Mouse (Mus musculus) liver, embryonic 11.5 days (tissue): ENCODE measurements around the gene Wdr4. TPM values are rescaled to one million over a fixed set of nuclear protein-coding genes. Genes with fewer than 3 reads are reported as not detected.

Source experiments
- ATAC-seq: fragments of 200-750 bp; cut with Nextera tagmentation; replicated peaks from 2 replicates; pipeline ENCODE4 v1.8.0; 2017; ENCODE audit warnings: moderate number of reproducible peaks, mild to moderate bottlenecking, moderate TSS enrichment, moderate library complexity; ENCODE audit not compliant: low FRiP score
- DNase-seq: peaks from one replicate; pipeline ENCODE4 v3.0.0-alpha.2; 2017; ENCODE audit warnings: low spot score
- H3K27ac ChIP-seq: fragments of 300-500 bp; sonication (generic); 2 replicates; pipeline ENCODE4 v1.5.1; 2014; ENCODE audit warnings: mild to moderate bottlenecking, low read depth, low read length, control low read depth
- H3K27me3 ChIP-seq: fragments of 300-500 bp; sonication (generic); replicated peaks from 2 replicates; pipeline ENCODE4 v1.6.1; 2014; ENCODE audit warnings: low read length, mixed read lengths; ENCODE audit not compliant: control insufficient read depth, insufficient read depth
- H3K36me3 ChIP-seq: fragments of 300-500 bp; sonication (generic); 2 replicates; pipeline ENCODE4 v1.6.1; 2014; ENCODE audit warnings: mild to moderate bottlenecking, low read length, moderate library complexity, mixed read lengths; ENCODE audit not compliant: control insufficient read depth, insufficient read depth
- H3K4me1 ChIP-seq: fragments of 300-500 bp; sonication (generic); replicated peaks from 2 replicates; pipeline ENCODE4 v1.6.1; 2014; ENCODE audit warnings: low read length, mixed read lengths; ENCODE audit not compliant: control insufficient read depth, insufficient read depth
- H3K4me2 ChIP-seq: fragments of 300-500 bp; sonication (generic); 2 replicates; pipeline ENCODE4 v1.6.1; 2014; ENCODE audit warnings: mild to moderate bottlenecking, control low read depth, moderate library complexity
- H3K4me3 ChIP-seq: fragments of 300-500 bp; sonication (generic); 2 replicates; pipeline ENCODE4 v1.5.1; 2014; ENCODE audit warnings: low read depth, low read length, control low read depth
- H3K9ac ChIP-seq: fragments of 300-500 bp; sonication (generic); 2 replicates; pipeline ENCODE4 v1.6.1; 2014; ENCODE audit warnings: low read depth, low read length, control low read depth
- H3K9me3 ChIP-seq: fragments of 300-500 bp; sonication (generic); 2 replicates; pipeline ENCODE4 v1.6.1; 2016; ENCODE audit warnings: low read length, inconsistent platforms, mixed read lengths; ENCODE audit not compliant: control insufficient read depth
- WGBS: fragments of 180-500 bp; shearing (Covaris S2); extraction: QIAGEN DNeasy Blood & Tissue Kit; methylation state at CpG from one replicate; pipeline ENCODE4 v1.1.7; 2014; 5-methylcytosine and 5-hydroxymethylcytosine counted together
- polyA plus RNA-seq: library from polyadenylated mRNA; unstranded; fragments of >200 nt; fragmentation: Nextera tagmentation; extraction: Ambion mirVana; gene quantifications from 2 replicates; pipeline ENCODE4 v1.2.1, GENCODE M21; 2014

Gene Wdr4
- 65.1 and 70.4 TPM in 2 replicates for polyA plus RNA-seq

GRCm38 (mm10) chr17:31519946-31520838 is at the start of gene Wdr4, which contains the start of gene Ndufv3:
Gene Wdr4, minus strand, starts transcription at chr17:31519980.
Gene Ndufv3, plus strand, starts transcription at chr17:31520115.
- peaks cover 10% of the 10 kb centered on the region; the same call in 1 of the 2 replicates for H3K36me3 ChIP-seq
- H3K4me2 ChIP-seq: peak within 1 kb of the TSS; percentile 82
- peak within 1 kb of the TSS; percentile 77 for H3K9ac ChIP-seq
- H3K27ac ChIP-seq: peak within 1 kb of the TSS; percentile 73
- H3K9me3 ChIP-seq: no peaks in the 10 kb centered on the region
- H3K4me1 ChIP-seq: peaks cover 8% of the 10 kb centered on the region; the same call in 1 of the 2 replicates
- peak within 1 kb of the TSS; percentile 91 for H3K4me3 ChIP-seq
- H3K27me3 ChIP-seq: no peaks in the 10 kb centered on the region
- under 1% methylated on average over 45 of the region's 45 CpGs for whole genome bisulfite sequencing
- ATAC-seq (peak; percentile 95), DNase-seq (peak; percentile 96)

- Histone ChIP-seq H3K27ac (peak overlapping the region; percentile 88; the same call in 1 of the 2 replicates), H3K4me3 (peak overlapping the region; percentile 73), H3K4me1 (peaks cover 23% of the 10 kb centered on the region), H3K9me3 (no peaks in the 10 kb centered on the region), H3K4me2 (peak overlapping the region; percentile 94), H3K9ac (peak overlapping the region; percentile 92), H3K36me3 (no peaks in the 10 kb centered on the region), H3K27me3 (no peaks in the 10 kb centered on the region)
- WGBS: 73% methylated on average over 6 of the region's 6 CpGs
- ATAC-seq (no peak), DNase-seq (no peak)
Measured at GRCm38 (mm10) chr17:31566276-31566675, 46.5 kb upstream of the Wdr4 start.

GRCm38 (mm10) chr17:31565141-31566056 is 45.6 kb upstream of the Wdr4 start:
- Histone ChIP-seq H3K4me1 (peaks cover 23% of the 10 kb centered on the region), H3K27ac (peak overlapping the region; percentile 88), H3K27me3 (no peaks in the 10 kb centered on the region), H3K9ac (peak overlapping the region; percentile 92), H3K36me3 (no peaks in the 10 kb centered on the region), H3K4me3 (peak overlapping the region; percentile 73), H3K9me3 (no peaks in the 10 kb centered on the region), H3K4me2 (peak overlapping the region; percentile 94)
- DNase-seq (peak; percentile 46), ATAC-seq (peak; percentile 44)
- WGBS: under 1% methylated on average over 62 of the region's 88 CpGs

- peak overlapping the region; percentile 73 for H3K4me3 ChIP-seq
- peak overlapping the region; percentile 88 for H3K27ac ChIP-seq
- no peak for ATAC-seq
- H3K4me2 ChIP-seq: peak overlapping the region; percentile 94
- no peaks in the 10 kb centered on the region for H3K9me3 ChIP-seq
- H3K9ac ChIP-seq: peak overlapping the region; percentile 92
- 0% methylated on average over 18 of the region's 44 CpGs for WGBS
- H3K4me1 ChIP-seq: peaks cover 23% of the 10 kb centered on the region
- no peak for DNase-seq
- no peaks in the 10 kb centered on the region for H3K27me3 ChIP-seq
- H3K36me3 ChIP-seq: no peaks in the 10 kb centered on the region
Measured at GRCm38 (mm10) chr17:31564858-31565140, 45.0 kb upstream of the Wdr4 start.

- peaks cover 23% of the 10 kb centered on the region for H3K4me1 ChIP-seq
- ATAC-seq (peak; percentile 89), DNase-seq (peak; percentile 97)
- peak within 1 kb of the TSS; percentile 73 for H3K4me3 ChIP-seq
- peak within 1 kb of the TSS; percentile 92 for H3K9ac ChIP-seq
- no peaks in the 10 kb centered on the region for H3K9me3 ChIP-seq
- H3K27ac ChIP-seq: peak within 1 kb of the TSS; percentile 88
- no peaks in the 10 kb centered on the region for H3K36me3 ChIP-seq
- H3K27me3 ChIP-seq: no peaks in the 10 kb centered on the region
- peak within 1 kb of the TSS; percentile 94 for H3K4me2 ChIP-seq
- WGBS: 1% methylated on average over 62 of the region's 72 CpGs
Measured at GRCm38 (mm10) chr17:31564015-31564857, 44.5 kb upstream of the Wdr4 start, which contains the start of gene Pknox1. Gene Pknox1, plus strand, starts transcription at chr17:31564734.

- WGBS: 18% methylated on average over 12 of the region's 12 CpGs
- peak overlapping the region; percentile 76 for H3K4me2 ChIP-seq
- no peaks in the 10 kb centered on the region for H3K27me3 ChIP-seq
- peak overlapping the region; percentile 67 for H3K9ac ChIP-seq
- H3K36me3 ChIP-seq: no peaks in the 10 kb centered on the region
- peak overlapping the region; percentile 81 for H3K27ac ChIP-seq
- DNase-seq (peak; percentile 64), ATAC-seq (no peak)
- no peaks in the 10 kb centered on the region for H3K9me3 ChIP-seq
- peaks cover 23% of the 10 kb centered on the region for H3K4me1 ChIP-seq
- peak overlapping the region; percentile 44 for H3K4me3 ChIP-seq
Measured at GRCm38 (mm10) chr17:31563632-31564014, 43.8 kb upstream of the Wdr4 start.

- Histone ChIP-seq H3K4me3 (no peak overlapping the region), H3K36me3 (no peaks in the 10 kb centered on the region), H3K27me3 (no peaks in the 10 kb centered on the region), H3K4me1 (peaks cover 16% of the 10 kb centered on the region), H3K4me2 (no peak overlapping the region), H3K9me3 (no peaks in the 10 kb centered on the region), H3K27ac (no peak overlapping the region), H3K9ac (no peak overlapping the region)
- DNase-seq (no peak), ATAC-seq (no peak)
- 83% methylated on average over 11 of the region's 11 CpGs for WGBS
Measured at GRCm38 (mm10) chr17:31559021-31559789, 39.4 kb upstream of the Wdr4 start.
